Mouse (Mus musculus): ENCODE measurements around the gene Tie1. TPM values are rescaled to one million over a fixed set of nuclear protein-coding genes. Genes with fewer than 3 reads are reported as not detected.

The Tie1 gene
- total and polyA plus RNA-seq, 3 experiments = not detected

DNA sequence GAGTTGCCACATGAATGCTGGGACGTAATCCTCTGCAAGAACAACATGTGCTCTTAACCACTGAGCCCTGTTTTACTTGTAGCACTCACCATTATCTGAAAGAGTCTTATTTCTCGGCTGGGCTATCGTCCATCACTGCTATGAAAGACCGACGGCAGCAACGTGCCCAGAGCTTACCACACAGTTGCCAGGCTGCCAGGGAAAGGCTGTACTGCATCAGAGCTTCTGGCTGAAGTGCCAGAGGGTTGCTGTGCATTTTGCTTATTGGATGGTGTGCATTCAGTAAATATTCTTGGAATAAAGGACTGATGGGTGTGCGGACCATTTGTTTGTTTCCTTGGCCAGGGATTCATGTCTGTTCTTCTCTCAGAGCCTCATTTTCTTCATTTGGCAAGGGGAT lies 34.1 kb upstream of the Tie1 start:
- dilution Hi-C loops (cut with MboI; ENCODE audit: extremely low pct_ligation_motif_present, extremely low pct_unique_long_range_greater_than_20kb, low sequenced_read_pairs) (no loop called here), in situ Hi-C loops (cut with MboI; ENCODE audit: low pct_ligation_motif_present, low pct_unique_long_range_greater_than_20kb, low sequenced_read_pairs) (no loop called here)
- peaks cover 0 to 2% of the 10 kb centered on the region in 2 experiments; a peak in 1 of 4 replicates for H3K4me1 ChIP-seq (ENCODE audit: control insufficient read depth in 1 of 2, insufficient read depth in 2 of 2)
- H3K79me2 ChIP-seq (replicated peaks; ENCODE audit: control insufficient read depth, extremely low read depth, insufficient read depth, poor library complexity, severe bottlenecking) = no peaks in the 10 kb centered on the region
- peaks cover 88% of the 10 kb centered on the region for H3K27me3 ChIP-seq (replicated peaks)
- no peak overlapping the region for H3K4me3 ChIP-seq (replicated peaks in 1 of 3; ENCODE audit: low read depth in 2 of 3, low read length in 2 of 3, poor library complexity in 1 of 3)
- TF ChIP-seq CTCF (conservative IDR thresholded peaks at IDR 0.05 in 1 of 2, IDR thresholded peaks at IDR 0.05 in 1 of 2; ENCODE audit: low read depth in 2 of 2, low read length in 2 of 2) (no peak), RAD21 (IDR thresholded peaks at IDR 0.05; ENCODE audit: low read depth, low read length) (no peak), POLR2A (IDR thresholded peaks at IDR 0.05; ENCODE audit: low read depth, low read length) (no peak), UBTF (IDR thresholded peaks at IDR 0.05; ENCODE audit: low read depth, low read length) (no peak), ETS1 (conservative IDR thresholded peaks at IDR 0.05; ENCODE audit: low read depth, low read length) (no peak), HCFC1 (IDR thresholded peaks at IDR 0.05; ENCODE audit: low read depth, low read length) (no peak), BHLHE40 (IDR thresholded peaks at IDR 0.05; ENCODE audit: low read depth, low read length) (no peak), MYC (IDR thresholded peaks at IDR 0.05; ENCODE audit: low read depth, low read length) (no peak), GABPA (IDR thresholded peaks at IDR 0.05; ENCODE audit: insufficient replicate concordance, low read depth, low read length) (no peak), ZC3H11A (IDR thresholded peaks at IDR 0.05; ENCODE audit: low read depth, low read length) (no peak), USF1 (IDR thresholded peaks at IDR 0.05; ENCODE audit: low read depth, low read length) (no peak)
- H3K4me2 ChIP-seq (ENCODE audit: insufficient read depth, low read depth, poor library complexity, severe bottlenecking) = no peak overlapping the region
- H3K36me3 ChIP-seq (replicated peaks in 1 of 2; ENCODE audit: control insufficient read depth in 1 of 2, insufficient read depth in 1 of 2, low read length in 1 of 2) = no peaks in the 10 kb centered on the region
- no peak for DNase-seq (ENCODE audit: extremely low read depth)
- no peaks in the 10 kb centered on the region for H3K9me3 ChIP-seq (replicated peaks; ENCODE audit: low read length)
- no peak overlapping the region for H3K9ac ChIP-seq (ENCODE audit: insufficient read depth, low read depth)
- H3K27ac ChIP-seq (ENCODE audit: insufficient read depth, low read depth) = no peak overlapping the region

DNA sequence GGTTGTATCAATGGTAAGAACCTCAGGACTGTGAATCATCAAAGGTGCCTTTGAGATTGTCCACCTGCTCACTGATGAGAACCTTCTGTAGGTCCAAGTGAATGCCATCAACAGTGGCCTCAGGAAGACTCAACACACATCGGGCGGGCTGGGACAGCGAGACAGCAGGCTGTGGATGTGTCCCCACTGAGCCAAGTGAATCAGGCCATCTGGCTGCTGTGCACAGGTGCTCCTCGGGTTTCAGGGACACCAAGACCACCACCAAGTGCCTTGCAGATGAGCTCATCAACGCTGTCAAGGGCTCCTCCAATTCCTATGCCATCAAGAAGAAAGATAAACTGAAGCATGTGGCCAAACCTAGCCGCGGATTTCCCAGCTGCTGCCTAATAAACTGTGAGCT lies 32.4 kb upstream of the Tie1 start:
- dilution Hi-C loops (cut with MboI; ENCODE audit: extremely low pct_ligation_motif_present, extremely low pct_unique_long_range_greater_than_20kb, low sequenced_read_pairs) = no loop called here
- no peak overlapping the region for H3K4me3 ChIP-seq (replicated peaks in 1 of 3; ENCODE audit: low read depth in 2 of 3, low read length in 2 of 3, poor library complexity in 1 of 3)
- H3K9me3 ChIP-seq (replicated peaks; ENCODE audit: low read length) = no peaks in the 10 kb centered on the region
- H3K4me2 ChIP-seq (ENCODE audit: insufficient read depth, low read depth, poor library complexity, severe bottlenecking) = no peak overlapping the region
- peaks cover 88% of the 10 kb centered on the region for H3K27me3 ChIP-seq (replicated peaks)
- H3K79me2 ChIP-seq (replicated peaks; ENCODE audit: control insufficient read depth, extremely low read depth, insufficient read depth, poor library complexity, severe bottlenecking) = no peaks in the 10 kb centered on the region
- no peak overlapping the region for H3K27ac ChIP-seq (ENCODE audit: insufficient read depth, low read depth)
- TF ChIP-seq POLR2AphosphoS2 (IDR thresholded peaks at IDR 0.05; ENCODE audit: low read depth, low read length) (no peak), ZKSCAN1 (IDR thresholded peaks at IDR 0.05; ENCODE audit: borderline replicate concordance, low read depth, low read length) (no peak), ETS1 (conservative IDR thresholded peaks at IDR 0.05; ENCODE audit: low read depth, low read length) (no peak), ZC3H11A (IDR thresholded peaks at IDR 0.05; ENCODE audit: low read depth, low read length) (no peak), KAT2A (IDR thresholded peaks at IDR 0.05; ENCODE audit: insufficient replicate concordance, low read length) (no peak), CTCF (conservative IDR thresholded peaks at IDR 0.05 in 1 of 2, IDR thresholded peaks at IDR 0.05 in 1 of 2; ENCODE audit: low read depth in 2 of 2, low read length in 2 of 2) (no peak), UBTF (IDR thresholded peaks at IDR 0.05; ENCODE audit: low read depth, low read length) (no peak), E2F4 (IDR thresholded peaks at IDR 0.05; ENCODE audit: insufficient replicate concordance, low read depth, low read length) (no peak), ELF1 (IDR thresholded peaks at IDR 0.05; ENCODE audit: low read depth, low read length) (no peak), NELFE (IDR thresholded peaks at IDR 0.05; ENCODE audit: low read depth, low read length) (no peak), MAFK (IDR thresholded peaks at IDR 0.05; ENCODE audit: insufficient replicate concordance, low read length) (no peak), MYC (IDR thresholded peaks at IDR 0.05; ENCODE audit: low read depth, low read length) (no peak), MAX (IDR thresholded peaks at IDR 0.05; ENCODE audit: low read length) (no peak), RCOR1 (conservative IDR thresholded peaks at IDR 0.05; ENCODE audit: low read depth, low read length) (no peak), ZNF384 (IDR thresholded peaks at IDR 0.05; ENCODE audit: low read depth, low read length) (no peak), POLR2A (IDR thresholded peaks at IDR 0.05; ENCODE audit: low read depth, low read length) (no peak), USF1 (IDR thresholded peaks at IDR 0.05; ENCODE audit: low read depth, low read length) (no peak), HCFC1 (IDR thresholded peaks at IDR 0.05; ENCODE audit: low read depth, low read length) (no peak)
- no peaks in the 10 kb centered on the region for H3K36me3 ChIP-seq (replicated peaks in 1 of 2; ENCODE audit: control insufficient read depth in 1 of 2, insufficient read depth in 1 of 2, low read length in 1 of 2)
- in situ Hi-C loops (cut with MboI; ENCODE audit: low pct_ligation_motif_present, low pct_unique_long_range_greater_than_20kb, low sequenced_read_pairs) = no loop called here
- H3K9ac ChIP-seq (ENCODE audit: insufficient read depth, low read depth) = no peak overlapping the region
- no peak for DNase-seq (ENCODE audit: extremely low read depth)
- H3K4me1 ChIP-seq (ENCODE audit: control insufficient read depth in 1 of 2, insufficient read depth in 2 of 2) = peaks cover 0 to 2% of the 10 kb centered on the region in 2 experiments; a peak in 1 of 4 replicates
